Mouse (Mus musculus) G1E (cell line): ENCODE data around the gene Hnrnpa1. TPM values are rescaled to one million over a fixed set of nuclear protein-coding genes. Genes with fewer than 3 reads are reported as not detected.

Source experiments
- ATAC-seq: 2 replicates; pipeline ENCODE4 v1.8.0; 2016; ENCODE audit warnings: mild to moderate bottlenecking; ENCODE audit not compliant: insufficient number of reproducible peaks, poor library complexity, low FRiP score, severe bottlenecking; ENCODE audit errors: extremely low read depth
- DNase-seq: peaks from one replicate; pipeline ENCODE4 v3.0.0; 2012; ENCODE audit warnings: low spot score
- H3K27me3 ChIP-seq: 2 replicates; pipeline ENCODE4 v1.6.1; 2012; ENCODE audit warnings: mild to moderate bottlenecking, low read length, inconsistent platforms; ENCODE audit not compliant: insufficient read depth
- H3K36me3 ChIP-seq: replicated peaks from 2 replicates; pipeline ENCODE3; 2012; ENCODE audit warnings: mild to moderate bottlenecking, inconsistent platforms
- H3K4me1 ChIP-seq: 2 replicates; pipeline ENCODE4 v1.6.1; 2012; ENCODE audit warnings: low read depth, low read length, inconsistent platforms, mixed read lengths; ENCODE audit not compliant: insufficient read depth
- H3K4me3 ChIP-seq: 2 replicates; pipeline ENCODE4 v1.5.1; 2012; ENCODE audit warnings: low read depth, mild to moderate bottlenecking, inconsistent platforms, low read length, moderate library complexity, mixed read lengths
- H3K9me3 ChIP-seq: replicated peaks from 2 replicates; pipeline ENCODE4 v1.6.1; 2012; ENCODE audit warnings: inconsistent platforms
- CTCF ChIP-seq: IDR thresholded peaks from 2 replicates; pipeline ENCODE4 v1.5.1; 2012; ENCODE audit warnings: low read depth, low read length, inconsistent platforms, mixed read lengths
- GATA1 ChIP-seq: IDR thresholded peaks from 2 replicates; pipeline ENCODE4 v1.6.1; 2012; ENCODE audit warnings: borderline replicate concordance, low read length, inconsistent platforms, mixed read lengths
- GATA2 ChIP-seq: IDR thresholded peaks from 2 replicates; pipeline ENCODE4 v1.6.1; 2012; ENCODE audit warnings: low read depth, low read length, inconsistent platforms, borderline replicate concordance
- POLR2AphosphoS5 ChIP-seq: IDR thresholded peaks from 2 replicates; pipeline ENCODE4 v1.6.1; 2012; ENCODE audit warnings: low read depth, low read length, inconsistent platforms; ENCODE audit not compliant: insufficient replicate concordance
- TAL1 ChIP-seq: conservative IDR thresholded peaks from 2 replicates; pipeline ENCODE4 v1.6.1; 2012; ENCODE audit warnings: low read depth, low read length, inconsistent platforms, mixed read lengths
- polyA plus RNA-seq: library from polyadenylated mRNA; stranded (reverse); fragments of >175 nt; gene quantifications from 2 replicates; pipeline ENCODE4 v1.2.3, GENCODE M21; 2012
- total RNA-seq, 2 experiments: library from RNA; stranded (forward) in 1 of 2; stranded (reverse) in 1 of 2; fragments of 200-1000 nt in 1 of 2; fragments of >200 nt in 1 of 2; fragmentation: Nextera tagmentation in 1 of 2; gene quantifications; 2 replicates each; pipeline ENCODE4 v1.2.3; 2014 to 2017

The Hnrnpa1 gene
- total RNA-seq (2014; fragmentation: Nextera tagmentation): 379 and 391 TPM in 2 replicates
- total RNA-seq (2017): 797 and 984 TPM in 2 replicates
- 143 and 212 TPM in 2 replicates for polyA plus RNA-seq

GRCm38 (mm10) chr15:103240160-103241028, at the start of gene Hnrnpa1:
TSS of gene Hnrnpa1 (plus strand) at chr15:103240432.
- peak; percentile 72 for ATAC-seq
- TF ChIP-seq TAL1: no peak
- TF ChIP-seq POLR2AphosphoS5: peak; percentile 86; the same call in 1 of the 2 replicates
- no peaks in the 10 kb centered on the region for H3K9me3 ChIP-seq
- peaks cover 33% of the 10 kb centered on the region for H3K4me1 ChIP-seq
- H3K27me3 ChIP-seq: no peaks in the 10 kb centered on the region
- H3K4me3 ChIP-seq: peak within 1 kb of the TSS; percentile 76
- H3K36me3 ChIP-seq: peaks cover 56% of the 10 kb centered on the region
- peak; percentile 63 for DNase-seq

GRCm38 (mm10) chr15:103190531-103191462, 49.4 kb upstream of the Hnrnpa1 start:
- no peaks in the 10 kb centered on the region for H3K9me3 ChIP-seq
- peaks cover 76% of the 10 kb centered on the region for H3K36me3 ChIP-seq
- no peak for ATAC-seq
- H3K27me3 ChIP-seq: no peaks in the 10 kb centered on the region
- TF ChIP-seq TAL1 (no peak), GATA1 (no peak), CTCF (peak; percentile 14; the same call in 1 of the 2 replicates), GATA2 (no peak), POLR2AphosphoS5 (no peak)
- H3K4me3 ChIP-seq: no peak overlapping the region
- peaks cover 20% of the 10 kb centered on the region for H3K4me1 ChIP-seq
- DNase-seq: no peak

GRCm38 (mm10) chr15:103193606-103194005, 46.6 kb upstream of the Hnrnpa1 start:
- Histone ChIP-seq H3K27me3 (no peaks in the 10 kb centered on the region), H3K4me3 (no peak overlapping the region), H3K36me3 (peaks cover 99% of the 10 kb centered on the region), H3K9me3 (no peaks in the 10 kb centered on the region), H3K4me1 (peaks cover 27% of the 10 kb centered on the region)
- no peak for TF ChIP-seq POLR2AphosphoS5
- no peak for TF ChIP-seq GATA2
- TF ChIP-seq CTCF: no peak
- TF ChIP-seq TAL1: no peak
- TF ChIP-seq GATA1: no peak
- DNase-seq (no peak), ATAC-seq (no peak)

- ATAC-seq (no peak), DNase-seq (no peak)
- Histone ChIP-seq H3K9me3 (no peaks in the 10 kb centered on the region), H3K4me1 (peaks cover 19% of the 10 kb centered on the region), H3K4me3 (no peak overlapping the region), H3K36me3 (peaks cover 98% of the 10 kb centered on the region), H3K27me3 (no peaks in the 10 kb centered on the region)
- no peak for TF ChIP-seq GATA1
- no peak for TF ChIP-seq CTCF
- no peak for TF ChIP-seq TAL1
- TF ChIP-seq GATA2: no peak
- TF ChIP-seq POLR2AphosphoS5: no peak
Measured at GRCm38 (mm10) chr15:103196835-103197234, 43.4 kb upstream of the Hnrnpa1 start.

GRCm38 (mm10) chr15:103197785-103198184, 42.4 kb upstream of the Hnrnpa1 start:
- TF ChIP-seq TAL1 (no peak), CTCF (no peak)
- no peak for ATAC-seq
- peaks cover 19% of the 10 kb centered on the region for H3K4me1 ChIP-seq
- no peak overlapping the region for H3K4me3 ChIP-seq
- H3K27me3 ChIP-seq: no peaks in the 10 kb centered on the region
- no peak for DNase-seq
- no peaks in the 10 kb centered on the region for H3K9me3 ChIP-seq
- peaks cover 98% of the 10 kb centered on the region for H3K36me3 ChIP-seq
